Mouse (Mus musculus) megakaryocyte, adult 5-6 weeks (primary cell): ENCODE data around the gene Sparcl1. TPM values are rescaled to one million over a fixed set of nuclear protein-coding genes. Genes with fewer than 3 reads are reported as not detected.

Source experiments
- ATAC-seq: 2 replicates; pipeline ENCODE4 v1.8.0; 2016; ENCODE audit warnings: mild to moderate bottlenecking, inconsistent platforms; ENCODE audit not compliant: poor library complexity, severe bottlenecking
- total RNA-seq, 2 experiments: library from RNA; stranded (forward) in 1 of 2; stranded (reverse) in 1 of 2; fragments of 153-499, 151-499 nt in 1 of 2; fragments of 221-1000, 200-1000 nt in 1 of 2; gene quantifications; 2 replicates each; pipeline versions ENCODE4 v1.2.3 to v1.2.4; 2015 to 2017

The Sparcl1 gene
- total RNA-seq, 2 experiments from 2014 or later, result not detected

DNA sequence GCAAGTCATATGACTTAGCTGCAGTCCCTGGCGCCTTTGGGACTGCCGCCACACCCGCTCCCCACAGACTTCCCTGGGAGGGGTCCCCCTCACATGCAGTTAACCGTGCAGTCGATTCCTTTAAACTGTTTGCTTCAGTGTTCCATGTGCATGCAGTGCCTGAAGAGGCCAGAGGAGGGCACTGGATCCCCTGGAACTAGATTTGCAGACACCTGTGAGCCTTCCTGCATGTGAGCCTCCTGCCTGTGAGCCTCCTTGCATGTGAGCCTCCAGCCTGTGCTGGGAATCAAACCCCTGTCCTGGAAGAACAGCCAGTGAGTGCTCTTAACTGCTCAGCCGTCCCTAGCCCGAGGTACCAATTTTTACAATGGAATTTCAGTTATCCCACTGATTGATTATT lies 44.8 kb downstream of the Sparcl1 start:
- ATAC-seq, result peak; percentile 49; the same call in 1 of the 2 replicates

DNA sequence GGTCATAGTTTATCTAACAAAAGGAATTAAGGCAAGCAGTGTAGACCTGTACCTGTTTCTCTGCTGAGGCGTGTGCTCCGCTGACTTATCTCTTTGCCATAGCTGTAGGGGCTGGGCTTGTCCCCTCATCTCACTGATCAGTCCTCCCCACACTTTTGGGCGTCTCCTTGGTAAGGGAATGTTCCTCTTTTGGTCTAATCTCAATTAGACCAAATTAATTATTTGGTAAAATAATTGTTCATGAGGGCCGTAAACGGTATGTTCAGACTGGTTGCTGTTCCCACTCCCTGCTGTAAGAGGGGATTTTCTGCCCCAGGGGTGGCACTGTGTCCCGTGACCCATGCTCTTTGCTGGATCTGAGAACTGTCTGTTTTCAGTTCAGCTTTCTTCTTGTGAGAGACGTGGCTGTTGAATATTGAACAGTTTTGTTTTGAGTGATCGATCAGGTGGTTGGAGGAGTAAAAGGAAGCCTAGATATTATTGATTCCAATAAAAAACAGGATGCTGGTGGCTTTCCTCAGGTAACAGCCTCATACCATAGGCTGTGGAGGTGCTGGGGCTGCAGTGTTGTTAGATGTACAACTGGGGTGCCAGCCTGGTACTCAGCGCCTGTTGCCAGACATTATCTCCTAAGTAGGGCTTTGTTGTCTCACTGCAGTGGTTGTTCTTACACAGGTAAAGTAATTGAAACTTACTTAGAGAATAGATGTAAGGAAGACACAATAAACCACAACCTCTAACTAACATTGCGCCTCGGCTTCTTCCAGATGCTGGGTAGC lies 50.6 kb downstream of the Sparcl1 start:
- ATAC-seq, result peak; percentile 49; the same call in 1 of the 2 replicates

GRCm38 (mm10) chr5:104061936-104062772 lies 51.4 kb downstream of the Sparcl1 start:
- no peak for ATAC-seq

DNA sequence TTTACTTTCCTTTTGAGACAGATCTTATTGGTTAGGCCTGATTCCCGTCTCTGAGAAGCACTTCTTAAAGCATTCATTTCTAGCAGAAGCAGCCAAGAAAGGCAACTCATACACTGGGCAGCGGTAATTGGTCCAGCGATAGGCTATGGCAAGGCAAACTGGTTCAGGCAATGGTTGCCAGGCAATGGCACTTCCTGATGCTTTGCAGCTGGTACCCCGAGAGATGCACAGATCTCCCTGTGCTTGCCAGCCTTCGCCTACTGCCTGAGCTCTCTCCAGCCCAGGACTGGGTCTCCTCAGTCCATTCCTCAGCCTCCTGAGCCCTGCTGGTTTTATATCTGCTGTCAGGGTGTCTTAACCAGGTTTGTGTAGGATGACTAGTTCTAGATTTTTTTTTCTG lies 53.1 kb downstream of the Sparcl1 start:
- no peak for ATAC-seq

- ATAC-seq, result no peak
Observed at GRCm38 (mm10) chr5:104059628-104060027, 53.9 kb downstream of the Sparcl1 start.

- ATAC-seq, result peak; percentile 75
Observed at GRCm38 (mm10) chr5:104058021-104058420, 55.5 kb downstream of the Sparcl1 start.

- no peak for ATAC-seq
Observed at GRCm38 (mm10) chr5:104056295-104056694, 57.2 kb downstream of the Sparcl1 start.

DNA sequence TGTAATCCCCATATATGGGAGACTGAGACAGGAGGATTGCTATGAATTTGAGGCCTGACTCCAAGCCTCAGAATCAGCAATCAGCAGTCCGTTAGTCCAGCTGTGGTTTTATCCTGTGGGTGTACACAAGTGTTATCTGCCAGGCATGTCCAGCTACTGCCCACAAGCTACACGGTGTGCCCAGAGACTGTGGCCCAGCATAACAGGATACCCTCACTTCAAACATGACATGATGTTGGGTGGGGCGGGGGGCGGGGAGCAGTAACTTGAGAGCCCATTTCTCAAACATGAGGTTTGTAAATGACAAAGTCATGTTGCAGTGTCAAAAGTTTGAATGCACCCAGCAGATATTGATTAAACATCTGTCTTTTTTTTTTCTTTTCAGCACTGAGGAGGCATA lies 57.7 kb downstream of the Sparcl1 start:
- ATAC-seq, result no peak

GRCm38 (mm10) chr5:104054938-104055337 lies 58.6 kb downstream of the Sparcl1 start:
- no peak for ATAC-seq

GRCm38 (mm10) chr5:104052956-104053355 lies 60.6 kb downstream of the Sparcl1 start:
- ATAC-seq, result peak; percentile 89

- ATAC-seq, result no peak
Observed at GRCm38 (mm10) chr5:104048139-104048538, 65.4 kb downstream of the Sparcl1 start.

- ATAC-seq, result no peak
Observed at GRCm38 (mm10) chr5:104047200-104048105, 66.1 kb downstream of the Sparcl1 start.

- peak; percentile 93 for ATAC-seq
Observed at GRCm38 (mm10) chr5:104046256-104047199, 67.0 kb downstream of the Sparcl1 start, which contains the start of gene Nudt9. TSS of gene Nudt9 (plus strand) at chr5:104046306.

- ATAC-seq, result no peak
Observed at GRCm38 (mm10) chr5:104043704-104044103, 69.8 kb downstream of the Sparcl1 start.

GRCm38 (mm10) chr5:104042906-104043305 lies 70.6 kb downstream of the Sparcl1 start:
- no peak for ATAC-seq

DNA sequence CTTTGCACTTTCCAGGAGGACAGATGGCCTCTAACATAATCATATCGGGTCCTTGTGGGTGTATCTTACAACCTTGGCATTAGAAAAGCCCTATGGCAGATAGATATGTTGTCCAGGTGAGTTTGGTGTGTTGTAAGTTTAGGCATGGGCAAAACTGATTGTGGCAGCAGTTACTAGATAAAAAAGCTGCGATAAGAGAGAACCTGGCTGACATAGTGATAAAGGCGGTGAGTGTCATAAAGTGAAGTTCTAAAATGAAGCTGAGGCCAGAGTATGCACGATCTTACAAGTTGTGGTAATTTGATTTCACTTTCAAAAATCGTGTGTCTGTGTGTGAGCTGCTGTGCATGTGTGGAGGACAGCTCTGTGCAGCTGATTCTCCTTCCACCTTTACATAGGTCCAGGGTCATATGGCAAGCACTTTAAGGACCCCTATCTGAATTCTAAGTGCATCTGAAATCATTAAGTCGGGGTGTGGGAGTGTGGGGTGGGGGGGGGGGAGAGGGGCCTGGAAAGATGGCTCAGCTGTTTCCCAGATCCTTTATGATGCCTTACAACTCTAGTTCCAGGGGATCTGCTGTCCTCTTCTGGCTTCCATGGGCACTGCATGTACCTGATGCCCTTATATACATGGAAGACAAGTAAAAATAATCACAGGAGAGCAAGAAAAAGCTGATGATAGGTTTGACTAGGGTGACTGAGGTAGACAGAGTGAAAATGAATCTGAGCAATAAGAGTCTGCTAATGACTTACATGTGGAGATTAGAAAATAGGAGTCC lies 74.2 kb downstream of the Sparcl1 start:
- ATAC-seq, result peak; percentile 61

DNA sequence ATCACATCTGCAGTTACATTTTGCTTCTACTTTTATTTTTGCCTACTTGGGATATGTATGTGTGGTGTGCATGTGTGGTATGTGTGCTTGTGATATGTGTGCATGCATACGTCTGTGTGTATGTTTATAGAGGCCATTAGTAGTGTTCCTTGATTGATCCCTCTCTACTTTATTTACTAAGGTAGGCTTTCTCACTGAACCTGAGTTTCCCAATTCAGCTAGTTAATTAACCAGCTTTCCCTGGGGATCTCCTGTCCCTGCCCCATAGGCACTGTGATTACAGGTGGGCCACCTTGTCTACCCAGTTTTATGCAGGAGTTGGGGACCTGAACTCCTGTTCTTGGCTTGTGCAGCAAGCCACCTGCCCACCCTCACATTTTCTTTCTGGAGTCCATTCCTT lies 76.8 kb downstream of the Sparcl1 start:
- ATAC-seq, result no peak

DNA sequence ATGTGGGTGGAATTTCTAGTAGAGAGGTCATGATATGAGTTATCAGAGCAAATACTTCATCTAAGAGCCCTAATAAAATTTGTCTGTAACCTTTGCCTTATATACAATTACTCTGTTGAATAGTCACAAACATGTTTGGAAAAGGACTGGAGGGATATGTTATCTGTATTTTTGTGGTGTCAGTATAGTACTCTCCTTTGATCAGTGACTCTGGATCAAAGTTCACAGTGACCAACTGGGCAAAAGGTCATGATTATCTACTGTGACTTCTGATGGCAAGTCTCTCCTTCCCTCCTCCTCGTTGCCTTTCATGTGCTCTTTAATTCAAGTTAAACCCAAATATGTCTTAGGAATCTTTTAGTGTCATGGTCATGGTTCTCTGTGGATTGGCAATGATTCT lies 77.7 kb downstream of the Sparcl1 start:
- no peak for ATAC-seq

- no peak for ATAC-seq
Observed at GRCm38 (mm10) chr5:104035066-104035465, 78.5 kb downstream of the Sparcl1 start.
